Mouse (Mus musculus) frontal cortex, postnatal 10 days (tissue): ENCODE data around the gene Col6a3.

Source experiments
- DNase-seq, 2 experiments: peaks; one replicate each; pipeline ENCODE4 v3.0.0; 2022; ENCODE audit warnings: low spot score in 2 of 2, mixed read lengths in 1 of 2

The Col6a3 gene

GRCm38 (mm10) chr1:90723754-90724153 lies 120.0 kb downstream of the Col6a3 start:
- no peak for DNase-seq

- no peak for DNase-seq
These were observed 120.4 kb downstream of the Col6a3 start for GRCm38 (mm10) chr1:90723325-90723724.

GRCm38 (mm10) chr1:90722021-90722420 lies 121.8 kb downstream of the Col6a3 start:
- DNase-seq = no peak

GRCm38 (mm10) chr1:90720610-90721241 lies 123.0 kb downstream of the Col6a3 start:
- no peak for DNase-seq

- no peak for DNase-seq
These were observed 124.8 kb downstream of the Col6a3 start for GRCm38 (mm10) chr1:90718826-90719550.

- no peak for DNase-seq
These were observed 127.5 kb downstream of the Col6a3 start for GRCm38 (mm10) chr1:90716258-90716657.
